Mouse (Mus musculus): ENCODE results near the gene Anapc15-ps. TPM values are rescaled to one million over a fixed set of nuclear protein-coding genes. Genes with fewer than 3 reads are reported as not detected.
"Not testable (repeated sequence)": the region's sequence is repeated elsewhere in the genome, so short reads cannot be mapped to it uniquely, and the experiment has no call there.

The Anapc15-ps gene
- total RNA-seq, 4 experiments from 2014 or later: not detected

DNA sequence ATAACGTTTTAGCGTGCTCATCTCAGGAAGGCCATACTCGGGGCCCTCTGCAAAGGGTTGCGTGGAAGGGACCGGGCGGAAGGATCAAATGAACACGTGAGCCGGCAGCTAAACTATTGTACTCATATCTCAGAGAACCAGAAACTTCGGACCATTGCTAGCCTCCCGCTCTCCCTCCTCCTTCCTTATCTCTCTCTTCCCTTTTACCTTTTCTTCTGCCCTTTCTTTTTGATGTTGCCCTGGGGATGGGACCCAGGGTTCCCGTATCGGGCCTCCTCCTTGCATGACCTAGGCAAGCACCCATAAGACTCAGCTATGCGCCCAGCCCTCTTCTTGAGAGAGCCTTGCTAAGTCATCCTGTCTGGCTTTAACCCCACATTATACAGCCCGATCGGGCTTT is 38.5 kb downstream of the Anapc15-ps start:
- no peak for DNase-seq (ENCODE audit: low spot score in 2 of 2)

- no peak for DNase-seq (ENCODE audit: low spot score in 2 of 2)
These were observed 39.0 kb downstream of the Anapc15-ps start for GRCm38 (mm10) chr10:95634261-95634660.

GRCm38 (mm10) chr10:95631568-95631967 is 41.7 kb downstream of the Anapc15-ps start:
- DNase-seq (ENCODE audit: low spot score in 2 of 2): no peak

DNA sequence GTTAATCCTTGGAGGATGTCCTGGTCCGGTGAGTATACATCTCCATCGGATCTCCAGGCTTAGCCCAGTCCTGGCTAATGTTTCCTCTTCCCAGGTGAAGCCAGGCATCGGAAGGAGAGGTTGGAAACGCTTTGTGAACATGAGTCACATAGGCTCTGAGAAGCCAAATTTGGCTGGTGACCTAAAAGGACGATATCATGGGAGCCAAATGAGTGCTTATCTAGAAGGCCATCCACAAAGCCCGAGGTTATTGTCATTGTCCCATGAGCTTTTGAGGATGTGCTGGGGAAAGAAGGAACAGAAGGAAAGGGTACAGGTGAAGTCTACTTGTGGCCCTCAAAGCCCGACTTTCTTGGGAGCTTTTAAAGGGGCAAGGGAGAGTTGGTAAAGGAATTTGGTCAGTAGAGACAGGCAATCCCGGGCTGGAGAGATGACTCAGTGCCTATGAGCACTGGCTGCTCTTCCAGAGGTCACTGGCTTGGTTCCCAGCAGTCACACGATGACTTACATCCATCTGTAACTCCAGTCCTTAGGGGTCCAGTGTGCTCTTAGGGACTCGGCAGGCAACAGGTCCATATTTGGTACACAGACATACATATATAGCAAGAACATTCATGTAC is 42.4 kb downstream of the Anapc15-ps start:
- no peak for DNase-seq (ENCODE audit: low spot score in 2 of 2)

DNA sequence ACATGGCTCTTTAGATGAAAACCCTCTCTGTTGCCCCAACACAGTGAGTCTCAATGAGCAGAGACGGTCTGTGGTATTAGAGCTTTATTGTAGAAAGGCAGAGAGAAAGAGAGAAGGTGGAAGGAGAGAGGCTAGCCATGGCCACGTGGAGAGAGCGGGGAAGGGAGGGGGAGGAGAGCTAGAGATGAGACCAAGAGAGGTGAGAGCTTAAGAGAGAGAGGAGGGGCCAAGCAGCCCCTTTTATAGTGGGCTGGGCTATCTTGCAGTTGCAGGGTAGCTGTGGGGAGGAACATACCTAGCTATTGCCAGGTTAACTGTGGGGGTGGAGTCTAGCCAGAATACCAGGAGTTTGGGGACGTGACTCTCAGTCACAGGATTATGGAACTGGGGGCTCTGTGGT is 43.1 kb downstream of the Anapc15-ps start:
- not testable (repeated sequence) for DNase-seq (ENCODE audit: low spot score in 2 of 2)

GRCm38 (mm10) chr10:95628338-95628737 is 44.9 kb downstream of the Anapc15-ps start:
- DNase-seq (ENCODE audit: low spot score in 2 of 2): no peak

GRCm38 (mm10) chr10:95627381-95627780 is 45.9 kb downstream of the Anapc15-ps start:
- no peak for DNase-seq (ENCODE audit: low spot score in 2 of 2)

DNA sequence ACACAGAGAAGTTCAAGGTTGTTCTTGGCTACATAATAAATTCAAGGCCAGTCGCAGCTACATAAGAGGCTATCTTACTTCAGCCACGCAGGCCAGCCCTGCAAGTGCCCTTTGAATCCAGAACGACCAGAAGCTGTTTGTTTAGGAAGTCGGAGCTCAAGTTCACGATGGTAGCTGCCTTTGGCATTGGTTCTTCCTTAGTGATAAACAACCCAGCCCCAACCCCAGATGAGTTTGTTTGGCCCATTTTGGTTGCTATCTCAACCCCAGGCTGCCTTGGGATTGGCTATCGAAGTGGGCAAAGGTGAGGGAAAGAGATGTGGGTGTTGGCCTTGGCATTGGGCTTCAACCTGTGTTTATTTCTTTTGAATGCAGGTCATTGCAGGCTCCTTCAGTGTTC is 48.0 kb downstream of the Anapc15-ps start:
- DNase-seq (ENCODE audit: low spot score in 2 of 2): no peak

DNA sequence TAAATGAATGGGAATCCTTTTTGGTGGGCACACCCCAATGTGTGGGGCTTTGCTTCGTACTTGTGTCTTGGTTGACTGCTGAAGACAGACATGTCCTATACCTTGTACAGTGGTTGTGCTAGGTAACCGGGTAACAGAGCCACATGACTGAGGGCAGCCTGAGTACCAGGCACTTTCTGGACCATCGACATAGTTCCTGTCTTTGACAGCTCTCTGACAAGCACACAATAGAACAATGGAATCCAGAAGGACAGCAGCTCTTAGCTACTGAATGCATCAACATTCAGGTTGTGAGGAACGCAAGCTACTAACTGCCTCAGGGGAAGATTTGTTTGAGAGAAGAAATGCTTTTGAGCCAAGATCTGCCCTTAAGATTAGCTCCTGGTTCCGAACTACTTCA is 49.2 kb downstream of the Anapc15-ps start:
- no peak for DNase-seq (ENCODE audit: low spot score in 2 of 2)

- no peak for DNase-seq (ENCODE audit: low spot score in 2 of 2)
These were observed 49.7 kb downstream of the Anapc15-ps start for GRCm38 (mm10) chr10:95623518-95623905.

Other genes starting within 250 kb of the Anapc15-ps start
- gene Mrpl42, start 171.5 kb downstream of the Anapc15-ps start, total RNA-seq (2022): 10 to 100 TPM; 66.9 to 73.8 (median 71.5) TPM
- 100 to 1,000 TPM; 176 to 226 (median 205) TPM for gene Ube2n, start 158.3 kb downstream of the Anapc15-ps start, total RNA-seq (2022)
- gene Nudt4, start 109.3 kb downstream of the Anapc15-ps start, total RNA-seq (2022): 10 to 100 TPM; 72.5 to 74.3 (median 73.6) TPM
- not detected for gene Gm33543, start 169.5 kb upstream of the Anapc15-ps start, total RNA-seq (2022)

Measured in layer of hippocampus, adult 8-10 months (tissue).